Mouse (Mus musculus): ENCODE measurements around the gene Secisbp2.
"Not testable (repeated sequence)": the region's sequence is repeated elsewhere in the genome, so short reads cannot be mapped to it uniquely, and the experiment has no call there.

The Secisbp2 gene

DNA sequence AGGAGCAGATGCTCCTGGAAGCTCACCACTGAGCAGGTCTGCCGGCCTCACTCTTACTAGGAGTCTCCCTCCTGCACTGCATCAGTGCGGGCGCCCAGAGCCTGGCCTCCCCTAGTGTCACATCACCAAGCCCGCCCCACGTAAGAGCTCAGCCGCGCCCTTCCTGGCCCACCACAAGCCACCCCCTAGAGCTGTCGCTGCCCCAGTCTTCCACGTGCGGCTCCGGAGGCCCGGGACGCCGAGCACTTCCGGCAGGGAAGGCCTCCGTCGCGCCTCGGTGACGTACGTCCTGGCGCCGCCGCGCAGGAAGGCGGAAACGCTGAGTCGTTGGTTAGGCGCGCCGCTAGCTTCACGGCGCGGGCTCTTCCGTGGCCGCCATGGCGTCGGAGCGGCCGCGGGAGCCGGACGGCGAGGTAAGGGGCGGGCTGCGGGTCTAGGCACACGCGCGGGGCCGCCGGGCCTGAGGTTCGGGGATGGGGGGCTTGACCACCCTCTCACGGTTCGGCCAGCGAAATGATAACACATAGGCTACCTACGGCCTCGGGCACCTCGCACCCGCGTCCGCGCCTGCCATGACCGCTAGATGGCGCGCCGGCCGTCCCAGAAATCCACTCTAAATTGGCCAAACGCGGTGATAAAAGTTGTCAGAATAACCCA lies at the start of gene Secisbp2:
Gene Secisbp2 (plus strand): TSS at position 290 of the 657 bp plus-strand sequence.
- DNase-seq (ENCODE audit: low spot score in 2 of 2), result peak; percentile 91 to 93

DNA sequence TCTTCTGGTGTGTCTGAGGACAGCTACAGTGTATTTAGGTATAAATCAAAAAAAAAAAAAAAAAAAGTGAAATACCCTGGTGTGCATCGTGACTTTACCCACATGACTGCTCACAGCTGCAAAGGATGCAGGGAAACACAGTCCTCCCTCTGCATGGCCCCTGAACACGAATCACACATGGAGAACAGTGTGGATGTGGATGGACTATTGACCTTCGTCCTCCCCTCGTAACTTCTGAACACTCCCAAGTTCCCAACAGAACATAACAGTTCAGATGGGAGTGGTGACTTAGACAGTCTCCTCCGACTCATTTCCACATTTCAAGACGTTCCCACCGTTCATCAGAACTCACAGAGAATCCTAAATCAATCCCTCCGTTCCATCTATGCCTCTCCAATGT lies 48.7 kb upstream of the Secisbp2 start:
- no peak for DNase-seq (ENCODE audit: low spot score in 2 of 2)

DNA sequence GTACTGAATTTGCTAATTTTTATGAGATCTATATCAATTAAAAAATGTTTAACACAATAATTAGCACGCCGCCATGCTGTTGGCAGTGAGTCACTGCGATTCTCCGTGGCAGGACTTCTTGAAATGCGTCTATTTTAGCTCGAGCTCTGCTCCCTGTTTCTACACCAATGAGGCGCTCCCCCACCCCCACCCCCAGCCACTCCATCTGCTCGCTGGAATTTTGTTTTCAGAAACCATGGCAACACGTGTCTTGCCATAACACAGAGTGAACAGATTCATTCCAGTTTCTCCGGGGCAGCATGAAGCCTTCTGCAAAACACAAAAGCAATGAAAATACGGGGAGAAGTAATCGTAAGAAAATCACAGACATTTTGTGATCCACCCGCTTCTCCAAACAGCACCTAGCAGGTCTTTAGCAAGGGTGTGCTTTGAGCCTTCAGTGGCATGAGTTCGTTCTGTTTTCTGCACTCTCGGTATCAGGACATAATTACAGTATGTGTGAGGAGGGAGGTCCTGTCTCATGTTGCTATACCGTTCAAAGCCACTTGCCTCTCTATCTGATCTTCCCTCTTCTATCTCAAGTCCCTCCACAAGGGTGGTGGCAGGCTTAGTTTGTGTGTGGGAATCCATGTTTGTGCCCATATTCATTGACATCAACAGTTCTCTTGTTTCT lies 48.1 kb upstream of the Secisbp2 start:
- DNase-seq (ENCODE audit: low spot score in 2 of 2), result no peak

DNA sequence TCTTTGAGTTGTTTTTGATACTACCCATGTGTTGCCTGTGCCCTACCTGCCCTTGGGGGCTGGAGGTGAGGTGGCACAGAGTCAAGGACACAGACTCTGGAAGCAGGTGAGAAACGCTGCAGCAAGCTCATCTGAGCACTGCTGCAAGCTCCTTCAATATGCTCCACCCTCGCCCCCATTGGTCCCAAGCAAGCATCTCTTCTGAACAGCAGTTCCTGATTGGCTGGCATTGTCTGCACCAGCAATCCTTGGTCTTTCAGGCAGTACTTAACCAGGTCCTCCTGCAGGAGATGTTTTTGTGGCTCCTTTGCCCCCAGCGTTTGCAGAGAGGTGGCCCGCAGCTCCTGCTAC lies 47.6 kb upstream of the Secisbp2 start:
- DNase-seq (ENCODE audit: low spot score in 2 of 2), result no peak

DNA sequence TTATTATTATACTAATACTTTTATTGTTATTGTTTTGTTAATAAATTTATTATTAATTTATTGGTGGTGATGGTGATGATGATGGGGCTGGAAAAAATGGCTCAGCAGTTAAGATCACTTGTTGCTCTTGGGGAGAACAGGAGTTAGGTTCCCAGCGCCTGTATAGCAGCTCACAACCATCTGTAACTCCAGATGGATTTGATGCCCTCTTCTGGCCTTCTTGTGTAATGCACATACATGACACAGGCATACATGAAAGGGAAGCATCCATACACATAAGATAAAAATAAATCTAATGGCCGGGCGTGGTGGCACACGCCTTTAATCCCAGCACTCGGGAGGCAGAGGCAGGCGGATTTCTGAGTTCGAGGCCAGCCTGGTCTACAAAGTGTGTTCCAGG lies 42.3 kb upstream of the Secisbp2 start:
- no peak for DNase-seq (ENCODE audit: low spot score in 2 of 2)

DNA sequence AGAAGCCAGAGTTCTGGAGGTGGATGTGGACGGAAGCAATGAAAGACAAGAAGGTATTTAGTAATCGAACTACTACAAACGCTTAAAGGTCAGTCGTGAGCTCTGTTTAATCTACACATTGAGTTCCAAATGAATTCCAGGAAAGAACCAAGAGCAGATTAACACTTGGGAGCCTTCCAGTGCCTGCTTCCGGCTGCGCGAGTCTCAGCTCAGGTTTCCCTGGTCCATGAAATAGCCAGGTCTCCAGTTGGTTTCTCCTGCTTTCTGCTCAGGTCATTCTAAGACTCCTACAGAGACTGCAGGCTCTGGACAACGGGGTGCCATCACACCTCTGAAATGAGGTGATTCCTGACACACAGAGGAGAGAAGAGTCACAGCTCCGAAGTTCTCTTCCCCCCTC lies 40.4 kb upstream of the Secisbp2 start:
- DNase-seq (ENCODE audit: low spot score in 2 of 2), result no peak

DNA sequence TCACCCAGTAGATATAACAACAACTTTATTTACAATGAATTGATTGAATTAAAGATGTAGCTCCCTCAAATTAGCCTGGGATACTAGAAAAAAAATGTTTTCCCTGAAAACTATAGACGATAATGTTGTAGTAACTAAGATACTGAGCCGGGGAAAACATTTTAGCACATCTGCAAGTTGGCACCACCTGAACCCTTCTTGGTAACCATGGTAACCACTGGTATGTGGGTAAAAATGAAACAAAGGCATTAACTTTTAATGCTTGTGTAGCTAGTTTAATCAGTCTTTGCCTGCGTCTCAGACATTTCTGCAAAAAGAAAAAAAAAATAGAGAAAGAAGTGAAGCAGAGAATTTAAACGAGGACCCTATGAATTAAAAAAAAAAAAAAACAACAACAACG lies 40.0 kb upstream of the Secisbp2 start:
- no peak for DNase-seq (ENCODE audit: low spot score in 2 of 2)

DNA sequence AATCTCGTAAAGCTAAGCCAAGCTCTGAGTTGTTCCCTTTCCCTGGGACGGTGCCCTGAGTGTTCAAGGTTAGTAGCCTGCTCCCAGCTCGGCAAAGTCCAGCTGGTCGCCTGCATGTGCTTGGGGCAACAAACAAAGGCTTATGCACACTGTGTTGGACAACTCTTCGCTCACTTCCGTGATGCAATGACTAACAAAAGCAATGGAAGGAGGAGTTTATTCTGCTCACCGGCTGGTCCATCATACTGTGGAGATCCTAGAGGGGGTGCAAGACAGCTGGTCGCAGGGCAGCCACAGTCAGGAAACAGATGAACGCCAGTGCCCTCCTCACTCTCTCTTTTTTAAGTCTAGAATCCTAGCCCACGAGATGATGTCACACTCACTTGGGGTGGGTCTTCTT lies 35.7 kb upstream of the Secisbp2 start:
- no peak for DNase-seq (ENCODE audit: low spot score in 2 of 2)

DNA sequence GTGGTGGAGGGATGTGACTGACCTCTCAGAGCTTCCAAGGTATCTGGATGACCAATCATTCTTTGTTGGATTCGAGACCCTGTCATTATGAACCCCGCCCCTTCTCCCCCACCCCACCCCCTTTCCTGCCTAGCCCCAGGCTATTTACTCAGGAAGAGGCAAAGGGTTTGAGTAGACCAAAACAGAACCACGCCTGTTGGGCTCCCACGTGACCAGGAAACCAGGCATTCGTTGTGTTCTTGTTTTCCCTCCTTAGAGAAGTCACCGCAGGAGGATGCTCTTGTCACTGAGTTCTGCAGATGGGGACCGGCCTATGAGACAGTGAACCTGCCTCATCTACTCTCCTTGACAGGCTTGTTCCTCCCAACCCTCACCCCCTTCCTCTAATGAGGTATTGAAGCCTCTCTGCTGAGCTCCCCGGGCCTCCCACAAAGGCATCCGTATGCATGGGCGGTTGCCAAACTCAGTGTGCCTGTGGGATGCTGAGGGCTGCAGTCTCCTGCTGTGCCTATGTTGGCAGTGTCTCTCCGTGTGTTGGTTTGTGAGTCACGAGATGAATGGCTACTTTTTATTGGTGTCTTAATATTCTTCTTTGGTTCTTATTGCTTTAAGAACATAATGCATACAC lies 35.0 kb upstream of the Secisbp2 start:
- no peak for DNase-seq (ENCODE audit: low spot score in 2 of 2)

DNA sequence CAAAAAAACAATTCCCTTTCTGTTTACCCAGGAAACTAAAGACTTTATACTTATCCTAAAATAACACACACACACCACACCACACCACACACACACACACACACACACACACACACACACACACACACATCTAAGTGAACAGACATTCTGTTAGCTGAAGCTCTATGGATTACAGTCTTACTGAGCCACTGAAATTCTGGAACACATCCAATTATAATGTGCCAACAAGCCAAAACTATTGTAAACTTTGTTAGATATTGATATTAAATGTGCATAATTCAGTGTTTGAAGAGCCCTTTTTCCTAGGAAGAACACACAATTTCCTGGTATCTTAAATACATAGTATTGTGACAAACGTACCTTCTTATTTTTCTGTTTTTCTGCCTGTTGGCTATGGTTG lies 34.2 kb upstream of the Secisbp2 start:
- DNase-seq (ENCODE audit: low spot score in 2 of 2), result no peak

DNA sequence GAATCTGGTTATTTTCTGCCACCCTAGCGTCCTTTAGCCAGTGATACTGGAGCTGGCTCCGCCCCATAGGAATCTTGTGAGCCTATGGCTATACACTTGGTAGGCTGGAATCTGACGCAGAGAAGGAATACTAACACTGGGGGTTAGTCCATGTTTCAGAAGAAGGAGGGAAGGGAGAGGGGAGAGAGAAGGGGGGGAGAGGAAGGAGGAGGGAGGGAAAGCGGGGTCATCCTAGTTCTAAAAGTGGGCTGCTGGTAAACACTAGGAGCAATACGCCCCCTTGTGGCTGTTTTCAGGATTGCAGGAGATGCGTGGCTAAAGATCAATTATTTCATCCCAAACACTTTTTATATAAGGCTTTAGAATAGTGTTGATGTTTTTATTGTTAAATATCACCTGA lies 33.6 kb upstream of the Secisbp2 start:
- peak in 1 of 2 experiments; percentile 33 for DNase-seq (ENCODE audit: low spot score in 2 of 2)

DNA sequence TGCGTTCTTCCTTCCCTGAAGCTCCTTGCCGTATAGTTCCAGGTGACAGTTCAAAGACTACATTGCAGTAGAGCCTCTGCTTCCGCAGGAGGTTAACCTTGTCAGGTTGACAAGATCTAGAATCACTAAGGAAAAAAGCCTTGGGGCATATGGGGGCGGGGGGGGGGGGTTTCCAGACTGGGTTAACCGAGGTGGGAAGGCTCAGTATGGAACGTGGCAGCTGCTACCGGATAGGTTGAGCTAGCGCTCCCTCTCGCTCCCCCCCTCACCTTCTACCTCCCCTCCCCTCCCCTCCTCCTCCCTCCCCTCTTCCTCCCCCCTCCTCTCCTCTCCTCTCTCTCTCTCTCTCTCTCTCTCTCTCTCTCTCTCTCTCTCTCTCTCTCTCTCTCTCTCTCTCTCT lies 32.9 kb upstream of the Secisbp2 start:
- no peak for DNase-seq (ENCODE audit: low spot score in 2 of 2)

DNA sequence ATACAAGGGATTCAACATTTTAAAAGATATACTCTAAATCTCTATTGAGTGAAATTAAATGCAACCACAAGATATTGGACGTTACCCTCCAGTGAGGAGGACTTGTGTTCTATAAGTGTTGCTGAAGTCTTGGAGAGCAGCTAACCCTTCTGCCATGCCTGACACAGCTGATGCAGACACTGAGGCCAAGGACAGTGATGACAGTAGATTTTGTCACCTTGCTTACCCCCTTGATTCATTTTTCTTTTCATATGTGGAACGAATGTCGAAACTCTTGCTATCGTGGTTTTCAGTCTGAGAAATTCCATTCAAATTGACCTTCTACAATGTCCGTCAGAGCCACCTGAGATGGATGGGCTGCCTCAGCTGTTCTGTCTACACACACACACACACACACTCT lies 28.9 kb upstream of the Secisbp2 start:
- no peak for DNase-seq (ENCODE audit: low spot score in 2 of 2)

DNA sequence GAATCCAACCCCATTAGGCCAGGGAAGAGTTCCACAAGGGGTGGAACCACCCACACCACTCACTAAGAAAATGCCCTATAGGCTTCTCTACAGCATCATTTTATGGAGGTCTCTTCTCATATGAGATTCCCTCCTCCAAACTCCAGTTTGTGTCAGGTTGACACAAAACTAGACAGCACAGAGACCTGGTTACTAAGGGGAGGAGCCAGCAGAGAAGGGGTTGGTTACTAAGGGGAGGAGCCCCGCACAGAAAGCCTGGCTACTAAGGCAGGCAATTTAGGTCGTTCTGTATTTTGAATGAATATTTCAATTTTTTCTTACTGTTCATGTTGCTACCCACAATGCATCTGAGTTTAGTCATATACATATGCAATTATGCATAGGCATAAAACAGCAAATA lies 27.8 kb upstream of the Secisbp2 start:
- DNase-seq (ENCODE audit: low spot score in 2 of 2), result no peak

DNA sequence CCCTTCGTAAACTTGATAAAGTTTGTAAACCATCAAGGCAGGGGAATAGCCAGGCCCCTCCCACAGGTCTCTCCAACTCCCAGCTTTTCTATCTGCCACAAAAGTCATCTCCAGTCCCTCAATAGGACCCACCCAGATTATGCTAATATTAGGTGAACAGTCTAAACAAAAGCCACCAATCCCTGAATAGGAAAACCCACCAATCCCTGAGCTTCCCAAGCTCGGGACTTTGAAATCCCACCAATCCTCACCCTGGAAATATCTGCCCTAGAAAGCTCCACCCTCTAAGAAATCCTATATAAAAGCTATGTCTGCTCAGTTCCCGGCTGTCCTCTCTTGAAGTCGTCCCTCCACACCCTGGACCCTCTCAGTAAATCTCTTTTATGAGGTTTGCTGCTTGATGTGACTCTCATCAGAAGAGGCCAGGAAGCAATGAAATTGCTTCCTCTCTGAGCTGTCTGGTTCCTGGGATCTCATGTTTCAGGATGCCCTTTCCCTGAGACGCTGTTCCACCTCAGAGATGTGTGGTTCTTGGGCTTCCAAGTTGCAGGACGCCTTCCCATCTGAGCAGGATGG lies 23.1 kb upstream of the Secisbp2 start:
- DNase-seq (ENCODE audit: low spot score in 2 of 2), result no peak

DNA sequence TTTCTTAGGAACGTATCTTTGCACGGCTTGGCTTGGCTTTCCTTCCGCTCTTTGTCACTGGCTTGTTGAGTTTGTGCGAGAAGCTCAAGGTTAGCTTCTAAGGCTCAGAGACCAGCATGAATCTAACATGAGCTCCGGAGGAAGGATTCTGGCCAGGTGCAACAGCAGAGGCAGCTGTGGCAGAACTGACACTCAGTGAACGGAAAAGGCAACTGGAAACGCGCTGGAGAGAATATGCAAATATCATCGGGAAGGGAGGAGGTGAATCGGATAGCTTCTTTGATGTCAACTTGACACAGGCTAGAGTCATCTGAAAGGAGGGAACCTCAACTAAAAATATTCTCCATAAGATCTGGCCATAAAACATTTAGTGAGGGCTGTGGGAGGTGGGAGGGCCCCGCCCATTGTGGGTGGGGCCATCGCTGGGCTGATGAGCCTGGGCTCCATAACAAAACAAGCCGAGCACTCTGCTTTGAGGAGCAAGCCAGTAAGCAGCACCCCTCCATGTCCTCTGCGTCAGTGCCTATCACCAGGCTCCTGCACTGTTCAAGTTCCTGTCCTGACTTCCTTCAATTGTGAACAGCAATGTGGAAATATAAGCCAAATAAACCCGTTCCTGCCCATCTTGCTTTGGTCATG lies 20.0 kb upstream of the Secisbp2 start:
- DNase-seq (ENCODE audit: low spot score in 2 of 2), result no peak

DNA sequence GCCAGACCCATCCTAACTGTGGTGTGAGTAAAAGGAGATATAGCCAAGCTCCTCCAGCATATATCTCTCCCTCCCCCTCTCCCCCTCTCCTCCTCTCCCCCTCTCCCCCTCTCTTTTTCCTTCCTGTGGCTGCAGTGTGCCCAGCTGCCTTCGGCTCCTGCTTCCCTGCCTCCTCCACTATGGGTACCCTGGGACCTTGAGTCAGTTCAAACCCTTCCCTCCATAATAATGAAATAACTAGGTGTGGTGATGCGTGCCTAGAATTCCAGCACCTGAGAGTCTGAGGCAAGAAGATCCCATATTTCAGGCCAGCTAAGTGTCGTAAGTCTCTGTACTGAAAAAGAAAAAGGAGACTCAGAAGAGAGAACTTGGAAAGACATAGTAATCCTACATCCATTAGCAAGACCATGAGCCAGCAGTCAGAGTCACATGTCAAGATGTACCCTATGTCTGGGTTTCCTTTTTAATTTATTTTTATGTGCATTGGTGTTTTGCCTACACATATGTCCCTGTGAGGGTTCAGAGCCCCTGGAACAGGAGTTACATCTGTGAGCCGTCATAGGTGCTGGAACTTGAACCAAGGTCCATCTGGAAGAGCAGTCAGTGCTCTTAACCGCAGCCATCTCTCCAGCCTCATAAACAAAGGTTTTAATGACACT lies 18.8 kb upstream of the Secisbp2 start:
- no peak for DNase-seq (ENCODE audit: low spot score in 2 of 2)

DNA sequence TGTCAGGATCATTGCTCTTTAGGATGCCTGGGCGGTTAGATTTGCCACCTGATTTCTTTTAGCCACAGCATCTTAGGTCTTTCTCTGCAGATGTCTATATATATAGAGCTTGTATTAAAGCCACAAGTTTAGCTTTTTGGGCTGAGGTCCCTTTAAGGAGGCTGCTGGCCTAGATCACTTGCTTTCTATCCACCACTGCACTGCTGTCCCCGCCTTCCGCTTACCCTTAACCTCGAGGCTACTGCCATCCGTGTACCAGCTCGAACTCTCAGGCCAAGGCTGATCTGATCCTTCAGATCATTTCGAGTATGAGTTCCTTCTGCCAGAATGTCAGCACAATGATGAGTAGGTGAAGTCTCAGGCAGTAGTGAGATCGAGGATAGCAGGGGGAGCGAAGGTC lies 16.1 kb upstream of the Secisbp2 start:
- not testable (repeated sequence) for DNase-seq (ENCODE audit: low spot score in 2 of 2)

DNA sequence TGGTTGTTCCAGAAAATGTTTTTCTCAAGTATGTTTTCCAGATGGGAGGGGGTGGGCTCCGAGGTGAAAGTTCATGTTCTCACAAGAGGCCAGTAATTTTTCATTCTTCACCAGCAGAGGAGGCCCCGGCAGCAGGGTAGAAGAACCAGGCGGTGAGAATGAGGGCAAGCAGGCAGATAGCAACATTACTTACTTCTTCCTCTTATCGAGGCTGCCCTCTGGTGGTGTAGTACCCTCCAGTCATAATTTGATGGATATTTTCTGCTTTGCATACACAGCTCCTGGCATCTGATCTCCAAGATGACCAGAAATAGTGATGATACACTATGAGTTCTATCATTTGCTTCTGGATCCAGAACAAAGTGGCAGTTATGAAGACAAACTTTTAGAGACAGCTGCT lies 12.5 kb upstream of the Secisbp2 start:
- no peak for DNase-seq (ENCODE audit: low spot score in 2 of 2)

DNA sequence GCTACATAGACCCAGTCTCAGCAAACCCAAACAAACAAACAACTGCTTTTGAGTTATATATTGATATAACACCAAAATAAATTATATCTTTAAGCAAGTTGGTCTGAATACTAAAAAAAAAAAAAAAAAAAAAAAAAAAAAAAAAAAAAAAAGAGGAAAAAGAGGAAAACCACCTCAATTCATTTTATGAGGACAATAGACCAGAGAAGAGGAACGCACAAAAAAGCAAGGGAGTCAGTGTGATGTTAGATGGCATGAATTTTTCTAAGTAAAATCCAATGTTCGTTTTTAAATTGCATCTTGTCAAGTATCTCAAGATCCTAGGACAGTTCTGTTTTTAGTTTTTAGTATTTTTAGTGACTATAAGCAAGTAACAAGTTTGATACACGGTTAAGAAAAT lies 10.1 kb upstream of the Secisbp2 start:
- no peak for DNase-seq (ENCODE audit: low spot score in 2 of 2)

DNA sequence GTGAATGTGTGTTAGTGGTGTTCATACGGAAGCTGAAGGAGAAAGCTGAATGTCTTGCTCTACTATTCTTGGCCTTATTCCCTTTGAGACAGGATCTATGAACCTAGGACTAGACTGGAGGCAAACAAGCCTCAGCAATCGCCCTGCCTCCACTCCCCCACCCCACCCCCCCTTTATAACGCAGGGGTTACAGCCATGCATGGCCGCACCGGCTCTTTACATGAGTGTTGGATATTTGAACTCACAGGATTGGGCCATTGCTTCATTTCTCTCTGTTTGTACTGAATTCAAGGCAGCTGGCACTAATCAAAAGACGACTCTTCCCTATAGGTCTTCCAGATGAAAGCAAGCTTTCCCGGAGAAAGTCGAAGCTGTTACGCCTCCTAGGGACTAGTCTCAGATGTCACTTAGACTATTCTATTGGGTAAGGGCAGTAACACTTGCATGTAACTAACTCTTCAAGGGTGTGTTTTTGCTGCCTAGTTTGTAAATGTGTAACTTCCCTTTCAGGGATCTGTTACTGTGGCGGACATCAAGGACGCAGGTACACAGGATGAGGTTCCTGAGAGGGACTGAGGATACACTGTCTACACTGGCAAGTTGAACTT lies 9.2 kb upstream of the Secisbp2 start:
- DNase-seq (ENCODE audit: low spot score in 2 of 2), result no peak

Data from heart, adult 9 months (tissue).